Mouse (Mus musculus) liver, embryonic 11.5 days (tissue): Measurements from ENCODE around the gene Hpse. TPM values are rescaled to one million over a fixed set of nuclear protein-coding genes. Genes with fewer than 3 reads are reported as not detected.

Experiments used
- ATAC-seq: fragments of 200-750 bp; cut with Nextera tagmentation; replicated peaks from 2 replicates; pipeline ENCODE4 v1.8.0; 2017; ENCODE audit warnings: moderate number of reproducible peaks, mild to moderate bottlenecking, moderate TSS enrichment, moderate library complexity; ENCODE audit not compliant: low FRiP score
- DNase-seq: peaks from one replicate; pipeline ENCODE4 v3.0.0-alpha.2; 2017; ENCODE audit warnings: low spot score
- H3K27ac ChIP-seq: fragments of 300-500 bp; sonication (generic); 2 replicates; pipeline ENCODE4 v1.5.1; 2014; ENCODE audit warnings: mild to moderate bottlenecking, low read depth, low read length, control low read depth
- H3K27me3 ChIP-seq: fragments of 300-500 bp; sonication (generic); replicated peaks from 2 replicates; pipeline ENCODE4 v1.6.1; 2014; ENCODE audit warnings: low read length, mixed read lengths; ENCODE audit not compliant: control insufficient read depth, insufficient read depth
- H3K36me3 ChIP-seq: fragments of 300-500 bp; sonication (generic); 2 replicates; pipeline ENCODE4 v1.6.1; 2014; ENCODE audit warnings: mild to moderate bottlenecking, low read length, moderate library complexity, mixed read lengths; ENCODE audit not compliant: control insufficient read depth, insufficient read depth
- H3K4me1 ChIP-seq: fragments of 300-500 bp; sonication (generic); replicated peaks from 2 replicates; pipeline ENCODE4 v1.6.1; 2014; ENCODE audit warnings: low read length, mixed read lengths; ENCODE audit not compliant: control insufficient read depth, insufficient read depth
- H3K4me2 ChIP-seq: fragments of 300-500 bp; sonication (generic); 2 replicates; pipeline ENCODE4 v1.6.1; 2014; ENCODE audit warnings: mild to moderate bottlenecking, control low read depth, moderate library complexity
- H3K4me3 ChIP-seq: fragments of 300-500 bp; sonication (generic); 2 replicates; pipeline ENCODE4 v1.5.1; 2014; ENCODE audit warnings: low read depth, low read length, control low read depth
- H3K9ac ChIP-seq: fragments of 300-500 bp; sonication (generic); 2 replicates; pipeline ENCODE4 v1.6.1; 2014; ENCODE audit warnings: low read depth, low read length, control low read depth
- H3K9me3 ChIP-seq: fragments of 300-500 bp; sonication (generic); 2 replicates; pipeline ENCODE4 v1.6.1; 2016; ENCODE audit warnings: low read length, inconsistent platforms, mixed read lengths; ENCODE audit not compliant: control insufficient read depth
- WGBS: fragments of 180-500 bp; shearing (Covaris S2); extraction: QIAGEN DNeasy Blood & Tissue Kit; methylation state at CpG from one replicate; pipeline ENCODE4 v1.1.7; 2014; 5-methylcytosine and 5-hydroxymethylcytosine counted together
- polyA plus RNA-seq: library from polyadenylated mRNA; unstranded; fragments of >200 nt; fragmentation: Nextera tagmentation; extraction: Ambion mirVana; gene quantifications from 2 replicates; pipeline ENCODE4 v1.2.1, GENCODE M21; 2014

Hpse gene
- polyA plus RNA-seq, 1 experiment from 2014 or later: 2.0 TPM

GRCm38 (mm10) chr5:100738802-100739201 lies 19.3 kb upstream of the Hpse start:
- H3K36me3 ChIP-seq: no peaks in the 10 kb centered on the region
- no peak overlapping the region for H3K4me3 ChIP-seq
- H3K27ac ChIP-seq: no peak overlapping the region
- no peak for DNase-seq
- peaks cover 4% of the 10 kb centered on the region; the same call in 1 of the 2 replicates for H3K4me1 ChIP-seq
- ATAC-seq: no peak
- H3K9ac ChIP-seq: no peak overlapping the region
- H3K4me2 ChIP-seq: no peak overlapping the region
- 92% methylated on average over 8 of the region's 8 CpGs for WGBS
- H3K9me3 ChIP-seq: no peaks in the 10 kb centered on the region; the same call in 1 of the 2 replicates
- no peaks in the 10 kb centered on the region for H3K27me3 ChIP-seq

GRCm38 (mm10) chr5:100736919-100737318 lies 17.4 kb upstream of the Hpse start:
- no peak overlapping the region for H3K4me2 ChIP-seq
- H3K9me3 ChIP-seq: no peaks in the 10 kb centered on the region; the same call in 1 of the 2 replicates
- peaks cover 4% of the 10 kb centered on the region; the same call in 1 of the 2 replicates for H3K4me1 ChIP-seq
- 56% methylated on average over 8 of the region's 8 CpGs for WGBS
- DNase-seq (no peak), ATAC-seq (no peak)
- H3K27me3 ChIP-seq: no peaks in the 10 kb centered on the region
- H3K9ac ChIP-seq: no peak overlapping the region
- no peaks in the 10 kb centered on the region for H3K36me3 ChIP-seq
- no peak overlapping the region for H3K4me3 ChIP-seq
- no peak overlapping the region for H3K27ac ChIP-seq

GRCm38 (mm10) chr5:100734535-100734934 lies 15.0 kb upstream of the Hpse start:
- ATAC-seq: peak; percentile 68

DNA sequence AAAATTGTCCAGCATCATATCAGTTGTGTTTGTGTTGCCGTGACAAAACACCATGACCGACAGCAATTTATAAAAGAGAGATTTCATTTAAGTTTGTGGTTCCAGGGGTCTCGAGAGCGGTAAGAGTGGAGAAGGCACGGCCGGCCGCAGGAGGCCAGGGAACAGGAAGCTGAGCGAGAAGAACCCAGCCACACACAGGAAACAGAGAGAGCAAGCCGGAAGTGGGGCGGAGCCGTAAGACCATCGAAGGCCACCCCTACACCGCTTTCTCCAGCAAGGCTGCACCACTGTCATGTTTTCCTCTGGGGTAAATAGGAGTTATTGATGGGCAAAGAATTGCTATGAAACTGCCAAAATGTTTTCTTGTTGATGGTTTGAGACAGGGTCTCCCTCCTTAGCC lies 9.2 kb upstream of the Hpse start:
- Histone ChIP-seq H3K4me1 (no peaks in the 10 kb centered on the region), H3K9ac (no peak overlapping the region), H3K27ac (no peak overlapping the region), H3K36me3 (no peaks in the 10 kb centered on the region), H3K27me3 (no peaks in the 10 kb centered on the region), H3K9me3 (no peaks in the 10 kb centered on the region; the same call in 1 of the 2 replicates), H3K4me3 (no peak overlapping the region), H3K4me2 (peak overlapping the region; percentile 42)
- no peak for DNase-seq
- 33% methylated on average over 13 of the region's 13 CpGs for WGBS
- ATAC-seq: no peak

More at GRCm38 (mm10) chr5:100734535-100734934, 15.0 kb upstream of the Hpse start:
- no peak for DNase-seq
- Histone ChIP-seq H3K4me3 (no peak overlapping the region), H3K9me3 (no peaks in the 10 kb centered on the region), H3K27ac (no peak overlapping the region), H3K4me2 (no peak overlapping the region), H3K36me3 (no peaks in the 10 kb centered on the region), H3K9ac (no peak overlapping the region), H3K27me3 (no peaks in the 10 kb centered on the region), H3K4me1 (peaks cover 4% of the 10 kb centered on the region; the same call in 1 of the 2 replicates)
- whole genome bisulfite sequencing: 67% methylated on average over 4 of the region's 4 CpGs

- H3K27ac ChIP-seq: no peak overlapping the region
- DNase-seq: no peak
- WGBS: 83% methylated on average over 4 of the region's 4 CpGs
- no peaks in the 10 kb centered on the region for H3K27me3 ChIP-seq
- no peaks in the 10 kb centered on the region for H3K4me1 ChIP-seq
- H3K9ac ChIP-seq: no peak overlapping the region
- H3K36me3 ChIP-seq: no peaks in the 10 kb centered on the region
- ATAC-seq: no peak
- no peak overlapping the region for H3K4me2 ChIP-seq
- no peak overlapping the region for H3K4me3 ChIP-seq
- H3K9me3 ChIP-seq: no peaks in the 10 kb centered on the region; the same call in 1 of the 2 replicates
These were observed 6.5 kb upstream of the Hpse start for GRCm38 (mm10) chr5:100726001-100726400.

DNA sequence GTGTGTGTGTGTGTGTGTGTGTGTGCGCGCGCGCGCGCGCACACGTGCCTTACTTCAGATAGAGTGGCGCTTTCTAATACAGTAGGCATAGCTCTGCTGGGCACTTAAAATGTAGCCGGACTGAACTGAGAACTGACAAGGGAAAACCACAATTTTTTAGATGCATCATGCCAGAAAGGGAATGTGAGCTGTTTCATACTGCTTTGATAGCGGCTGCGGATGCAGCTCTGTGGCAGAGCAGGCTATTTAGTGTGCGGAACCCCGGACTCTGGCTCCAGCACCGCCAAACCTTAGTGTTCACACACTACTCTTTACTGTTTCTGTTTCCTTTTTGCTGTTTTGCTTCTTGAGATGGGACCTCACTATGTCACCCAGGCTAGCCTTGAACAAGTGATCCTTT lies 2.8 kb downstream of the Hpse start:
- 93% methylated on average over 15 of the region's 15 CpGs for WGBS
- H3K4me3 ChIP-seq: no peak overlapping the region
- DNase-seq: no peak
- no peak overlapping the region for H3K4me2 ChIP-seq
- H3K36me3 ChIP-seq: no peaks in the 10 kb centered on the region
- ATAC-seq: no peak
- H3K27me3 ChIP-seq: peaks cover 13% of the 10 kb centered on the region; the same call in 1 of the 2 replicates
- H3K9ac ChIP-seq: no peak overlapping the region
- no peaks in the 10 kb centered on the region for H3K9me3 ChIP-seq
- no peak overlapping the region for H3K27ac ChIP-seq
- H3K4me1 ChIP-seq: no peaks in the 10 kb centered on the region; the same call in 1 of the 2 replicates

- 47% methylated on average over 6 of the region's 6 CpGs for WGBS
- DNase-seq (no peak), ATAC-seq (no peak)
- H3K4me3 ChIP-seq: no peak overlapping the region
- H3K4me1 ChIP-seq: 0 out of 2 replicates have a peak, but pooled peaks cover 3% of the 10 kb centered on the region
- no peak overlapping the region for H3K9ac ChIP-seq
- H3K27me3 ChIP-seq: no peaks in the 10 kb centered on the region
- H3K36me3 ChIP-seq: no peaks in the 10 kb centered on the region
- no peaks in the 10 kb centered on the region for H3K9me3 ChIP-seq
- H3K27ac ChIP-seq: no peak overlapping the region
- H3K4me2 ChIP-seq: no peak overlapping the region
These were observed 8.3 kb downstream of the Hpse start for GRCm38 (mm10) chr5:100711219-100711618.

- H3K27ac ChIP-seq: no peak overlapping the region
- no peaks in the 10 kb centered on the region for H3K9me3 ChIP-seq
- H3K27me3 ChIP-seq: no peaks in the 10 kb centered on the region
- ATAC-seq (no peak), DNase-seq (no peak)
- H3K4me2 ChIP-seq: no peak overlapping the region
- no peak overlapping the region for H3K4me3 ChIP-seq
- no peaks in the 10 kb centered on the region for H3K36me3 ChIP-seq
- 0 out of 2 replicates have a peak, but pooled peaks cover 3% of the 10 kb centered on the region for H3K4me1 ChIP-seq
- WGBS: 25% methylated on average over 2 of the region's 2 CpGs
- no peak overlapping the region for H3K9ac ChIP-seq
These were observed 9.5 kb downstream of the Hpse start for GRCm38 (mm10) chr5:100710012-100710411.

DNA sequence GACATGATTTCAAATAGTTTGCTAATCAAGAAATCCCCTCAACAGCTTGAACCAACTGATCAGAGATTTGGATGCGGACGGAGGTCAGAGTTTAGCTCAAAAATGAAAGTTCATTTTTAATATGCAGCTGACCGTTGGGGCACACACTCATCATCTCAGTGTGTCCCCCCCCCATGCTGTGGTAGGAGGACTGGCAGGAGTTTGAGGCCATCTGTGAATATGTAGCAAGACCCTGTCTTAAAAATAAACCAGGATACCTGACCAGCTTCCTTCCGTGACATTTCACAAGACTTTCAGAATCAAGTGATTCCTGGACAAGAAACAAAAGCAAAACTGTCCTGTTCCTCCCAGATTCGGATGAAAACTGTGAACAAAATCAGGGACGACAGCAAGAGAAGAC lies 10.5 kb downstream of the Hpse start:
- no peak overlapping the region for H3K27ac ChIP-seq
- H3K9ac ChIP-seq: no peak overlapping the region
- H3K4me3 ChIP-seq: no peak overlapping the region
- 75% methylated on average over 6 of the region's 6 CpGs for WGBS
- H3K27me3 ChIP-seq: no peaks in the 10 kb centered on the region
- no peaks in the 10 kb centered on the region for H3K9me3 ChIP-seq
- H3K4me1 ChIP-seq: 0 out of 2 replicates have a peak, but pooled peaks cover 3% of the 10 kb centered on the region
- DNase-seq: no peak
- ATAC-seq: no peak
- no peak overlapping the region for H3K4me2 ChIP-seq
- H3K36me3 ChIP-seq: no peaks in the 10 kb centered on the region
